Mouse (Mus musculus) kidney, postnatal 0 days (tissue): ENCODE data around the gene Foxk1. TPM values are rescaled to one million over a fixed set of nuclear protein-coding genes. Genes with fewer than 3 reads are reported as not detected.

Experiments
- ATAC-seq: fragments of 200-750 bp; cut with Nextera tagmentation; replicated peaks from 2 replicates; pipeline ENCODE4 v1.8.0; 2017; ENCODE audit warnings: low read depth, moderate number of reproducible peaks, moderate TSS enrichment, moderate library complexity; ENCODE audit not compliant: low FRiP score
- DNase-seq: peaks from one replicate; pipeline ENCODE4 v3.0.0-alpha.2; 2016; ENCODE audit warnings: low spot score
- H3K27ac ChIP-seq: fragments of 300-500 bp; sonication (generic); 2 replicates; pipeline ENCODE4 v1.5.1; 2014; ENCODE audit warnings: mild to moderate bottlenecking
- H3K27me3 ChIP-seq: fragments of 300-500 bp; sonication (generic); 2 replicates; pipeline ENCODE4 v1.6.1; 2014; ENCODE audit warnings: low read length, mixed read lengths; ENCODE audit not compliant: insufficient read depth
- H3K36me3 ChIP-seq: fragments of 300-500 bp; sonication (generic); 2 replicates; pipeline ENCODE4 v1.6.1; 2014; ENCODE audit warnings: low read length, mixed read lengths; ENCODE audit not compliant: insufficient read depth
- H3K4me1 ChIP-seq: fragments of 300-500 bp; sonication (generic); replicated peaks from 2 replicates; pipeline ENCODE4 v1.6.1; 2014; ENCODE audit warnings: antibody characterized with exemption, low read length, mixed read lengths; ENCODE audit not compliant: insufficient read depth
- H3K4me2 ChIP-seq: fragments of 300-500 bp; sonication (generic); 2 replicates; pipeline ENCODE4 v1.6.1; 2014; ENCODE audit warnings: mild to moderate bottlenecking, low read length, moderate library complexity, mixed read lengths
- H3K4me3 ChIP-seq: fragments of 300-500 bp; sonication (generic); replicated peaks from 2 replicates; pipeline ENCODE4 v1.5.1; 2014; ENCODE audit warnings: low read depth, low read length
- H3K9ac ChIP-seq: fragments of 300-500 bp; sonication (generic); 2 replicates; pipeline ENCODE4 v1.6.1; 2014; ENCODE audit warnings: low read depth, low read length
- H3K9me3 ChIP-seq: fragments of 300-500 bp; sonication (generic); replicated peaks from 2 replicates; pipeline ENCODE4 v1.6.1; 2016; ENCODE audit warnings: low read length, inconsistent platforms, mixed read lengths
- CTCF ChIP-seq: IDR thresholded peaks from 2 replicates; pipeline ENCODE4 v1.5.1; 2016; ENCODE audit warnings: antibody characterized with exemption, low read depth, mild to moderate bottlenecking, moderate library complexity
- WGBS: fragments of 180-500 bp; shearing (Covaris S2); extraction: QIAGEN DNeasy Blood & Tissue Kit; methylation state at CpG from one replicate; pipeline ENCODE4 v1.1.7; 2014; 5-methylcytosine and 5-hydroxymethylcytosine counted together
- polyA plus RNA-seq: library from polyadenylated mRNA; unstranded; fragments of >200 nt; fragmentation: Nextera tagmentation; extraction: Ambion mirVana; gene quantifications from 2 replicates; pipeline ENCODE4 v1.2.1, GENCODE M21; 2015

Gene Foxk1
- polyA plus RNA-seq, 1 experiment from 2014 or later = 5.6 TPM

GRCm38 (mm10) chr5:142438380-142438938 lies 37.2 kb downstream of the Foxk1 start:
- Histone ChIP-seq H3K27me3 (no peaks in the 10 kb centered on the region), H3K36me3 (peaks cover 16% of the 10 kb centered on the region), H3K4me3 (no peak overlapping the region), H3K4me1 (peaks cover 26% of the 10 kb centered on the region), H3K9ac (no peak overlapping the region), H3K4me2 (no peak overlapping the region), H3K27ac (peak overlapping the region; percentile 8; the same call in 1 of the 2 replicates), H3K9me3 (no peaks in the 10 kb centered on the region)
- DNase-seq (no peak), ATAC-seq (no peak)
- TF ChIP-seq CTCF = no peak
- WGBS = 84% methylated on average over 16 of the region's 16 CpGs

GRCm38 (mm10) chr5:142439911-142440432 lies 38.7 kb downstream of the Foxk1 start:
- peak overlapping the region; percentile 66 for H3K4me2 ChIP-seq
- WGBS = 2% methylated on average over 12 of the region's 12 CpGs
- no peaks in the 10 kb centered on the region for H3K9me3 ChIP-seq
- DNase-seq = peak; percentile 44
- H3K9ac ChIP-seq = peak overlapping the region; percentile 44; the same call in 1 of the 2 replicates
- TF ChIP-seq CTCF = no peak
- peak; percentile 63 for ATAC-seq
- H3K36me3 ChIP-seq = peaks cover 14% of the 10 kb centered on the region
- H3K27ac ChIP-seq = peak overlapping the region; percentile 94
- H3K4me1 ChIP-seq = peaks cover 31% of the 10 kb centered on the region
- H3K4me3 ChIP-seq = peak overlapping the region; percentile 24
- H3K27me3 ChIP-seq = no peaks in the 10 kb centered on the region

- Histone ChIP-seq H3K27ac (peak overlapping the region; percentile 94), H3K4me1 (peaks cover 36% of the 10 kb centered on the region), H3K9ac (peak overlapping the region; percentile 44; the same call in 1 of the 2 replicates), H3K4me3 (peak overlapping the region; percentile 24), H3K27me3 (no peaks in the 10 kb centered on the region), H3K4me2 (peak overlapping the region; percentile 66), H3K9me3 (no peaks in the 10 kb centered on the region), H3K36me3 (peaks cover 9% of the 10 kb centered on the region)
- DNase-seq (peak; percentile 97), ATAC-seq (peak; percentile 94)
- TF ChIP-seq CTCF = peak; percentile 12; the same call in 1 of the 2 replicates
- WGBS = under 1% methylated on average over 19 of the region's 19 CpGs
Observed at GRCm38 (mm10) chr5:142440451-142441147, 39.3 kb downstream of the Foxk1 start.

GRCm38 (mm10) chr5:142441332-142442044 lies 40.2 kb downstream of the Foxk1 start:
- TF ChIP-seq CTCF = no peak
- DNase-seq (no peak), ATAC-seq (no peak)
- peaks cover 36% of the 10 kb centered on the region for H3K4me1 ChIP-seq
- H3K27me3 ChIP-seq = no peaks in the 10 kb centered on the region
- peak overlapping the region; percentile 94 for H3K27ac ChIP-seq
- 0 out of 2 replicates have a peak overlapping the region, but pooled peaks have one; percentile 24 for H3K9ac ChIP-seq
- H3K4me3 ChIP-seq = 0 out of 2 replicates have a peak overlapping the region, but pooled peaks have one; percentile 24
- peak overlapping the region; percentile 66 for H3K4me2 ChIP-seq
- WGBS = 52% methylated on average over 22 of the region's 22 CpGs
- no peaks in the 10 kb centered on the region for H3K9me3 ChIP-seq
- H3K36me3 ChIP-seq = peaks cover 3% of the 10 kb centered on the region; the same call in 1 of the 2 replicates

- no peak for ATAC-seq
- H3K4me3 ChIP-seq = no peak overlapping the region
- no peak for TF ChIP-seq CTCF
- peak overlapping the region; percentile 94 for H3K27ac ChIP-seq
- no peak overlapping the region for H3K4me2 ChIP-seq
- H3K9ac ChIP-seq = no peak overlapping the region
- no peak for DNase-seq
- H3K36me3 ChIP-seq = no peaks in the 10 kb centered on the region
- H3K9me3 ChIP-seq = no peaks in the 10 kb centered on the region
- WGBS = 77% methylated on average over 7 of the region's 7 CpGs
- H3K27me3 ChIP-seq = no peaks in the 10 kb centered on the region
- peaks cover 36% of the 10 kb centered on the region for H3K4me1 ChIP-seq
Observed at GRCm38 (mm10) chr5:142442045-142442440, 40.7 kb downstream of the Foxk1 start.

GRCm38 (mm10) chr5:142443514-142443913 lies 42.2 kb downstream of the Foxk1 start:
- no peak for TF ChIP-seq CTCF
- H3K36me3 ChIP-seq = no peaks in the 10 kb centered on the region
- H3K4me2 ChIP-seq = no peak overlapping the region
- H3K27me3 ChIP-seq = no peaks in the 10 kb centered on the region
- H3K4me1 ChIP-seq = peaks cover 36% of the 10 kb centered on the region
- H3K9ac ChIP-seq = no peak overlapping the region
- no peaks in the 10 kb centered on the region for H3K9me3 ChIP-seq
- DNase-seq (no peak), ATAC-seq (no peak)
- no peak overlapping the region for H3K4me3 ChIP-seq
- peak overlapping the region; percentile 13; the same call in 1 of the 2 replicates for H3K27ac ChIP-seq
- 60% methylated on average over 15 of the region's 15 CpGs for WGBS
